Mouse (Mus musculus) right cerebral cortex, postnatal 4 days (tissue): ENCODE data around the gene Hnf4a.

ENCODE experiments used
- DNase-seq: peaks from one replicate; pipeline ENCODE4 v3.0.0-alpha.2; 2022

Hnf4a gene

DNA sequence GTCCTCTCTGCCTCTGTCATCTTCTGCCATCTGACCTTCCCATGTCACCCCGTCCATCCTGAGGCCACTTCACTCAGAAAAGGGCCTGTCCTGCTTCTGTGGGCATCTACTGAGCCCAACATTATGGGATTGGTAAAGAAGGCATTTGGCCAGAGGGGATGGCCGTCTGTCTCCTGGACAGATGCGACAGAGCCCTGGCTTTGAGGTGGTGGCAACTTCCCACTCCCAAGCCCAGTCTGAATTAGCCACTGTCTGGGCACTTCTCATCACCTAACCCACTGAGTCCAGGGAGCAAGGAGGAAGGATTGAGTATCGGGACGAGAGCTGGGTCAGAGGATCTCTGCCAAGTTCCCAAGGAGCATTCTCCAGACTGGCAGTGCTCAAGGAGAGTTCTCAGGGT, 14.6 kb upstream of the Hnf4a start, which contains the start of gene R3hdml:
Gene R3hdml (plus strand): TSS at position 301 of the 400 bp plus-strand sequence.
- no peak for DNase-seq

DNA sequence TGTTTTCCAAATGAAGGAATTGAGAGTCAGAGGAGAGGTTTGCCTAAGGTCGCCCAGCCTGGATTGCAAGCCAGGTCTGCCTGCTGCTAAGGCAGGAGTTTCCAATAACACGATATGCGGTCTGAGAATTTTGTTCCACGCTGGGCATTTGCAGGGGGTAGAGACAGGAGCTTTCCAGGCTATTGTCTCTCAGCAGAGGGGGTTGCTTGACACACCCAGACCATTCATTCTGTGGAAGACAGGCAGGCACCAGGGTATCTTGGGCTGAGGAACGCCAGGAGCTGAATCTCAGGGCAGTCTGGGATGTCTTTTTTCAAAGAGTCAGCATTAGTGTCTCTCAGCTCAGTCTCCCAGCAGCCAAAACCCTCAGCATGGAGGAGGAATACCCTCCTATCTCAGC, 13.6 kb upstream of the Hnf4a start:
- DNase-seq = no peak

DNA sequence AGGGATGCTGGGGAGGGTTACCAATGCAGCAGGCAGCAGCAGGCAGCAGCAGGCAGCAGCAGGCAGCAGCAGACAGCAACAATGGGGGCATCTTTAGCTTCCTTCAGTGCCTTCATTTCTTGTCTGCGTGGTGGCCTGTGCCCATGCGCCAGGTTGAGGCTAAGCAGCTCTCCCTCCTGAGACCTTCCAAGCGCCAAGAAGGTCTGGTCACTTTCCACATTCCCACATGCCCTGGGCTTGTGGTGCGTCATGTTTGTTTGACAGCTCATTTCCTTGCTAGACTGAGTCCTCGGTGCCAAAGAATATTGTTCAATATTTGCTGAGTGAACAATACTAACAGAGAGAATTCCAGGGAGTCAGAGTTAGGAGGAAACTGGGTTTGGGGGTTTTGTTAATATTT, 12.6 kb upstream of the Hnf4a start:
- no peak for DNase-seq

DNA sequence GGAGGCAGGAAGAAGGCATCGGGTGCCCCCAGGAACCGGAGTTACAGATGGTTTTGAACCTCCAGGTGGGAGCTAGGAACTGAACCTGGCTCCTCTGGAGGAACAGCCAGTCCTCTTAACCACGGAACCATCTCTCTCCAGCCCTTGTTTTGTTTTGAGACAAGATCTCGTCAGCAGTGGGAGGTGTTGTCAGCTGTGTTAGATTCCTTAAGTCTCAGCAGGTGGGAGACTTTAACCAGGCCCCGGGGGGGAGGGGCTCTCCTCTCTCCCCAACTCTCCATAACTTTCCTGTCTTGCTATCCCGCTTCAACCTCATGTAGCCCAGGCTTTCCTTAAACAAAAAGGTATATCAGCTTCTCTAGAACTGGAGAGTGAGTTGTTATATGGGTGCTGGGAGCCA, 12.2 kb upstream of the Hnf4a start:
- no peak for DNase-seq

DNA sequence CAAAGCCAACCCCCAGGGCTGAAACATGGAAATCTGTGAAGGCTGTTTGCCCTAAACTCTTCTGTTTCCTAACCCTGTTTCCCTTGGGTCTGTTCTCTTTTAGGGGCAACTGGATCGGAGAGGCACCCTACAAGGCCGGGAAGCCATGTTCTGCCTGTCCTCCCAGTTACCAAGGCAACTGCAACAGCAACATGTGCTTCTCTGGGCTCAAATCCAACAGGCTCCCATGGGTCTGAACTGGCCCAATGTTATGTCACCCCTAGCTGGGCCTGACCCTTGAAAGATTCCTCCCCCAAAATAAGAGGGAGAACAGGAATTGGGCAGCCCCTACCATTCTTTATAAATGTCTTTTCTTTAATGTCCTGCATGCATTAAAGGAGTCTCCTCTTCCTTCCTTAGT, 4.4 kb upstream of the Hnf4a start:
- DNase-seq = no peak

DNA sequence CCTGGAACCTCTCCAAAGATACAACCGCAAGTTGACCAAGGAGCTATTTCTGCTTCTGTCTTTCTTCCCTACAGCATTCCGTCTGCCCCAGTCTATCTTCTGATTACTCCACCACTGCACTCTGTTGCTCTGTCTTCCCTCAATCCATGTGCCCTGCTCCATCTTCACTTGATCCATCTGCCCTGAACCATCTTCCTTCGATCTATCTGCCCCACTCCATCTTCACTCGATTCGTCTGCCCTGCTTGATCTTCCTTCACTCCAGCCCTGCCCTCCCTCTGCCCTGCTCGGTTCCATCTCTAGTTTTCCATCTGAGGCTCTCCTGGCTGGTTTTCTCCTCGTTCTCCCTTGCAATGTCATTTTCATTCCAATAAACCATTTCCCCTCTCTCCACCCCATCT, 3.4 kb upstream of the Hnf4a start:
- no peak for DNase-seq

DNA sequence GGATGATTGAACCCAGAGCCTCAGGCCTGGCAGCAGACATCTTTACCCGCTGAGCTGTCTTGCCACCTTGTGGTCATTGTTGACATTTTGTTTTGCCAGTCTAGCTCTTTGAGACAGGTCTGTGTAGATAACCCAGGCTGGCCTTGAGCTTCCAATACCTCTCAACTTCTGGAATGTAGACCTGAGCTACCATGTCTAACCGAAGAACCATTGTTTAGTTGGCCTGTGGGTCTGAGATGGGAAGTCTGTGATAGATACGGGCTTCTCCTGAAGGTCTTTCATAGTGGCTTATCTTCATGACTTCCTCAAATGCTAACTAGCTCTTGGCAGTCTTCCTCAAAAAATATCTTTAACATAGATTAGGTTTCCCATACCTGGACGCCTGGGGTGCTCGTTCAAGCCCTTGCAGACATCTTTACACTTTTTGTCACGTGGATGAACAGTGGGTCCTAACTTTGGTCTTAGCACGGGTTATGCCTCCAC, 19.2 kb downstream of the Hnf4a start:
- no peak for DNase-seq

DNA sequence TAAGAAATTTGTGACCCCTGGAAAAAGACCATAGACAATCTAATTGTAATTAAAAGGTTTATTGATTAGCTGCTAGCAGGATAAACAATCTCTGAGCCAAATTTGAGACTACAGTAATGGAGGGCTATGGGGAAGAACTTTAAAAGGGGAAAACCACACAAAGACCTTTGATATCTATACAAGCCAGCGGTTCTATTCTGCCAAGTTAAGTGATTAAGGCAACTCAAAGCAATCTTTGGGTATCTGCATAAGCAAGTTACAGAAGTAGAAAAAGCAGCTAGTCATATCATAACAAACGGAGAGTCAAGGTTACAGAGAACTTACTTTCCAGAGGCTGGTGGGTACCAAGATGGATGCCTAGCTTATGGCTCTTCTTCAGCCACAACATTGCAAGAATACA, 20.9 kb downstream of the Hnf4a start:
- DNase-seq = no peak

DNA sequence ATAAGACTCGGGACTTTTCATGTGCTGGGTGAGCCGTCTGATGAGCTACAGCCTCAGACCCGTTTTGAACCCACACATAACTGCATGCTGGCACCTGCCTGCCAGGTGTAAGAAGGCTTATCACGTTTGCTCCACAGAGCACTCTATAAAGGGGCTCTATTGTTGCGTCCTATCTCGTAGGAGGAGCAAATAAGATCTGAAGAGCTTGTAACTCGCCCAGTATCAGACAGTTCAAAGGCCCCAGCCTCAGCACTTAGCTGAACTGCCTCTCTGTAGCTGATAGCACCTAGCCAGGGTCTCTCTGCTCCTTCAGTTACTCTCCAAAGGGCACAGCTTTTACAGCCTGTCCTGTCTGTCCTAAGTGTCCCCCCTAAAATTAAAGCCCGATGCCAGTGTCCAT, 23.8 kb downstream of the Hnf4a start:
- DNase-seq = no peak

DNA sequence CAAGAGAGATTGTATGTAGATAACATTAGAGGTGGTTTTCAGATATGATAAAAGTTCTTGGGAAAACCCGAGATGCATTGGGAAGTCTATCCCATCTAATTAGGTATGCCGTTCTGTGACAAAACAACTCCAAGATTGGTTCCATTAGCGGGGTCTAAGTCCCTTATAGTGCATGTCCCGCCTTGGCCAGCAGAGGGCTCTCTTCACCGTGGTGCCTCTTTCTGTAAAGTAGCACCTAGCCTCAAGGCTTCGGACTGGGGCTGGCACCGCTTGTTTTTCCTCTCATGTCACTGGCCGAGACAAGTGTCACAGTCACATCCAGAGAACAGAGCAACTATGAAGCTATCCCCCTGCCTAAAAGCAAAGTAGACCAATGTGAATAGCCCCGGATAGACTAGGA, 25.3 kb downstream of the Hnf4a start:
- peak; percentile 78 for DNase-seq

DNA sequence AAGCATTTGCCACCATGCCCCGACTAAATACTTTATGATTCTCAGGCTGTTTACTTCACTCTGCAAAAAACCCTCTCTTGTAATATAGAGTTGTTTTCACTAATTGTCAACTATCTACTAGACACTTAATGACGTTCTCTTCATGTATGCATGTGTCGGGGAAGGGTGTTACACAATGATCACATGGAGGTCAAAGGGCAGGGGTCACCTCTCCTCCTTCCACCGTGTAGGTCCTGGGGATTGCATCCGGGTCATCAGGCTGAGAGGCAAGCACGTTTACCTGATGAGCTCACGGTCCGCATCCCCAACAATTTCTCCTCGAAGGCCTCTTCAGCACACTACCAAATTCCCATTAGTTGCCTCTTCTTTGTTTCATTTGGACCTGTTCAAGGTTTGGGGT, 26.6 kb downstream of the Hnf4a start:
- no peak for DNase-seq

DNA sequence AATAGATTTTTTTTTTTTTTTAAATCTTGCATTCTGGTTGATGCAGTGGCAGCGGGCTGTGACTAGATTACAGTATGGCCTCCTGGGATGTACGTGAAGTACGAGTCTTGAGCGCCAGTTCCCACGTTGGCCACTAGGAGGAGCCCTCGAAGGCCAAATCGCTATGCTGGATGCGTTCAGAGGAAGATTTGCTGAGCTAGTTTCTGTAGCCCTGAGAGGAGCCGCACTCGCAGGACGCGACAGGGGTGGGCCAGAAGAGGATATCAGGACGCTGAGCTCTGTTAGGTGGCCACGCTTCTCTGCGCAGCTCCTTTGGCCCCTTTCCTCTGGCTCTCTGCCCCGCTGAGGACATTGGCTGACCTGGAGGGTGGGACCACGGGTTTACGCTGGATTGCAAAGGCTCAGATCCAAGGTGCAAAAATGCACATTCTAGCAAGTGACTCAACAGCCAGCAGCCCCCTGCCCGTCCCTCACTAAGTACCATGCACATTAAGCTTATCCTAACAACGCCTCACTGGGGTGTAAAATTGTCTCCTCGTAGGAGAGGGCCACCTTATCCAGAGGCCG, 28.4 kb downstream of the Hnf4a start:
- DNase-seq = peak; percentile 96

DNA sequence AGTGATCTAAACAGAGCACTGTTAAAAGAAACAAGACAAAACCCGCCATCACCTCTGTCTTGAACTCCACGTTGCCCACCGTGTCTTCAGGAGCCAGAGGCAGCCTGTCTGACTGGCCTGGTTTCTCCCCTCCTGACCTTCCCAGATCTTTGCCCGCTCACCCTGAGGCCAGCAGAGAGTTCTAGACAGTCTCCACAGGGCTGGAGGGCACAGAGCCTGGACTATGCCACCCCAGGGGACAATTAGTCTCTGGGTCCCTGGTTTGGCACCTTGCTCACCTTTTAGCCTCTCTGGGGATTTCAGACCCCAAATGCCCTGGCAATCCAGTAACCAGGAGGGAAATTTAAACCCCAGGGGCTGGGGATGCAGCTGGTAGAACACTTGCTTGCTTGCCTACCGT, 30.8 kb downstream of the Hnf4a start:
- DNase-seq = no peak

DNA sequence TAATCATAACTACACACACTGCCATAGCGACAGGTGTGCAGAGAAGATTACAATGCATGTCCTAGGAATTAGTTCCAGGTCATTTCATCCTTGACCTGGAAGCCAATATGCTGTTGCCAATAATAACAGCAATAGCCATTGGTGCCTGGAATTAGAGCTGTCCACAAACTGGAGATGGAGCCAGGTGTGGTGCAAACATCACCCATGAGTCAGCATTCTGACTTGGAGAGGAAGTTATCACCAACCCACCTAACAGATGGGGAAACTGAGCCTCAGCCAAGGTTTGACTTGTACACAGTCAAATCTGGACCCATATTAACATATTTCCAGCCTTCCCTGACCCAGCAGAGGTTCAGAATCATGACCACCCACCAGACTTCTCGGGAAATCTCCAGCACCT, 31.8 kb downstream of the Hnf4a start:
- no peak for DNase-seq

DNA sequence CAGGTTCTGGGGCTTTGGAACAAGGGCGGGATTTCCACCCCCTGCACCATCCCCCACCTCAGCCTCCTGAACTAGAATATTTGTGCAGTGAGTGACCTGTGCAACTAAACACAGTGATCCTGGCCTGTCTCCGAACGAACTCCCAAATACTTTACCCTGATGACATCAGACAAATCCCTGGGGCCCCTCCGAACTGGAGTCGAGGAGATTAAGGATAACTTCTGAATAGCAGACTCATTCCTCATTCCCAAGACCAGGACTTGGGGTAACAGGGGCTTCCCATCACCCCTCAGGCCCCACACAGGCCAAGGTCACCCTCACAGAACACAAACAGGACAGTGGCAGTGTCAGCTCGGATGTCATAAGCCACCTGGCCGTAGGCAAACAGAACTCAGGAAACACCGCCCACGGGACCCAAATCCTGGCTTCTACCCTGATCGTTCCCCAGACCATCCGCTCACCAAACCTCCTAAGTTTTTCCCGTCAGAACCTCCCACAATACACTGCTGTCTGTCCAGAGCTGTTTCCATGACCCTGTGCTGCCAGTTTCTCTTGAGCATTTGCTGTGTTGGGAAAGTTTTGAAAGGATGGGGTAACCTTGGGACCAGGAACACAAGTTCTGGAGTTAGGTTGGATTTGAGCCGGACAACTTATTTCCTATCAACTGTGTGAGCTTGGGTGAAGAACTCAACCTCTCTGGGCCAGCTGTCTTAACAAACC, 32.9 kb downstream of the Hnf4a start:
- no peak for DNase-seq

DNA sequence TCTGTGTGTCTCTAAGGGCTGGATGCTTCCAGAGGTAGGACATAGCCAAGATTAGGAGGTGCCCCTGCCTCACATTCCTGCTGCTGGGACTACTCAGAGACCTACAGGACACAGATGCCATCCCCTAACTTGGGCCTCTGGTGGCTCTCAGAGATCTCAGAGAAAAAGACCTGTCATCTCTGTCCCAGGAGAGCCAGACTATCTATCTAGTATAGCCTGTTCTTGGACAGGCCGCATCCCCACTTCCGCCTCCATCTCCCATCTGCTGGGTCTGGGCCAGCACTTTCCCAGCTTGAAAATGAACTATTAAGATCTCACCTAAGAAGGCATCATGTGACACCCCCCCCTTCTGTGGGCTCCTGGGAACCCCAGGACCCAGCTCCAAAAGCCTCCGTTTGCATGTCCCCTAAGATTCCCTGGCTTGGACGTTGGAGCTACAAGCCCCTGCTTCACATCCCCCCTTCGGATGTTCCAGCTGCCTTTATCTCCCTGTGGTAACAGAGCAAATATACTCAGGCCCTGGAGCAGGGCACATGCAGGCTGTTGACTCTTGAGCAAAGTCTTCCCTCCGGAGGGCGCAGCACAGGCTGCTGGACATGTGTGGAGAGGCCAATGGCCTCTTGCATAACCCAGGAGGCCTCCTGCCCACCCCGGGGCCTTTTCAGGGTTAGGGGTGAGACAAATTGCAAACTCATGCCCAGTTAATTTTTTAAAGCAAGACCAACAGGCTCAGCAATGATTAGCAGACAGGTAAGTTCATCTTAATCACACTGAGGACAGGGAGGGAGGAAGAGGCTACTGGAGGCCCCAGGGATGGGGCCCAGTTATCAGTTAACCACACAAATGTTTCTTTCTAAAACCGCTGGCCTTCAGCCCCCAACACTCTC, 33.9 kb downstream of the Hnf4a start:
- DNase-seq = no peak

DNA sequence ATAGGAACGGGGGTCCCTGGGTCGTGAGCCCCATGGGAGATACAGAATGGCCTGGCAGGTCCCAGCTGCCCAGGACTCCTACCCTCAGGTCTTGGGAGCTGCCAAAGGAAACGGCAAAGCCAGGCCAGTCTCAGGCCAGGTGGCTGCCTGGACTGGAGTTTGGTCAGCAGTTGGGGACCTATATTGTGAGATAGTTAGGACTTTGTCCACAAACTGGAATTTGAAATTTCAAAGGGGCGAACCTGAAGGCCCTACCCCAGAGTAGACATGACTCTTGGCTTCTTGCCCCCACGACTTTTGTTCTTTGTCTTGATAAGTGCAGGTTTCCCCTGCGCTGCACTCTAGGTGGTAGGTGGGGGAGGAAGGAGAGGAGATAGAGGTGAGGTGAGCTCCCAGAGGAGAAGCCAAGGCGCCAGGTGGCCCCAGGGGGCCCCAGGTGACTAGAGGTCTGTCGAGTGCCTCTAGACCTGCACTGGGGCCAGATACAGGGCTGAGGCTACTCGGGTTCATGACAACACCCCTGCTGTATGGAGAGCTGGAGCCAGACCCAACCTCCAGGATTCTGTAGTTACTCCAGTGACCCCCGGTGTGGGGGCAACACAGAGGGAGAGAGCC, 35.1 kb downstream of the Hnf4a start:
- no peak for DNase-seq

DNA sequence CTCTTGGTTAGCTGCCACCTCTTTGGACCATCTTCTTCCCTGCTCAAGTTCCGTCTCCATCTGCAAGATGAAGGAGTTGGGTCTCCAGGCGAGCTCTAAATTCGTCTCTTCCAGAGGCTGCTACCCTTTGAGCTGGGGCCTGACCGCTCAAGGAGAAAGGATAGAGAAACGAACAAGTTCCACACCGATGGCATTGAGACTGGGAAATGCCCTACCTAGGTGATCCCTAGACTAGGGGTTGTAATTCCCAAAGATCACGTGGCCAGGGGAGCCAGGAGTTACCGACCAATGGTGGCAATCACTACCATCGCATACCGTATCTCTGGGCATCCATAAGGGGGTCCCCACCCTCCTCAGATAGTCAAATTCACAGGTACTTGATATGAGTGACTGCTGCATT, 36.1 kb downstream of the Hnf4a start:
- DNase-seq = no peak

DNA sequence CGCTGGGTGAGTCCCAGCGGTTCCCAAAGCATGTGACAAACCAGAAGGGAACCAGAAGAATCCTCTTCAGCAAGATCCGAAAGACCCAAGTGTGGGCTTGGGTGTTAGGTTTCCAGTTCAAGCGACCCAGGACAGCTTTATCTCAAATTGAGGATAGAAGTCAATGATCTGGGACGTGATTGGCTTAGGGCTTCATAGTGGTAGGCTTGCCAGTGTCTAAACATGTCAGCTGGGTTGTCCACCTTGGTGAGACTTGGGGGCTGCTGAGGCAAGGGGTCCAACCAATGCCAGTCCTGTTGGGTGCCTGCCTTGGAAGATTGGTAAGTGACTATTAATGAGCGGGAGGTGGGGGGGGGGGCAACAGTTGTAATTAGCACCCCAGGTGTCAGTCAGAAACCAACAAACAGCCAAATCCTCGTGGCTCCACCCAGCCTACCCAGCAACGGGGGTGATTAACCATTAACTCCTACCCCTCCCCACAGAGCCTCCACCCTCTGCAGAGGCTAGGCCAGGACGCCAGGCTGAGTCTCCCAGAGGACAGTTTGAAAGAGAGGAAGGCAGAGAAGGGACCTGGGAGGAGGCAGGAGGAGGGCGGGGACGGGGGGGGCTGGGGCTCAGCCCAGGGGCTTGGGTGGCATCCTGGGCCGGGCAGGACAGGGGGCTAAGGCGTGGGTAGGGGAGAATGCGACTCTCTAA, 40.2 kb downstream of the Hnf4a start:
- no peak for DNase-seq

DNA sequence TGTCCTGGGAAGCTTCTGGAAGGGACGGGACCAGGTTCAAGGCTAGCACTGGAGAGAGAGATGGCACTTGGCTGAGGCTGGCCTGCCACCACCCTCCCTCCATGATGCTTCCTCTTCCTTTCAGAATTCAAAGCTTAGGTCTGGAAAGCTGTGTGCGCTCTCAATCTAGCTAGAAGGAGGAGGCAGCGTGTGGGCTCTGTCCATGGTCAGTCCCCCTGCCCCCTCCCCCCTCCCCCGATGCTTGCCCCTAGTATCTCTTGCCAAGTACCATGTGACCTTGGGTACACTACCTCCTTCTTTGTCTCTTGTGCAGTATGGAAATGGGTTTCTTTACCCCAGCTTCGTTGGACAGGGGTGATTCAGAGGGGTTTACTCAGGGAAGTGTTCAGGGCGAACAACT, 42.2 kb downstream of the Hnf4a start:
- no peak for DNase-seq

DNA sequence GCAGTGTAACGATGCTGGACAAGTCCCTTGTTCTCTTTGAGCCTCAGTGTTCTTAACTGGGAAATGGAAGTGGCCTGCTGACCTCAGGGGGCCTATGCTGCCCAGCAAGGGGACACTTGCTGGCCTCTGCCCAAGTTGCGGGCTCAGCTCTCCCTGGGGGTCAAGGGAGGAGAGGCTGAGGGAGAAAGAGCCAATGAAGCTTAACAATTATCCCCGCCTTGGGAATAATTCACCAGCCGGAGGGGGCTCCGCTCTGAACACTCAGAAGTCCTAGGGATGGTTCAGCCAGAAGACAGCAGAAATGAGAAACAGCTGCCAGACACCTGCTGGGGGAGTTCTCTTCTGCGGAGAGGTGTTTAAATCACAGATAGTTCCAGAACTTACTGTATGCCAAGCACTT, 43.2 kb downstream of the Hnf4a start:
- DNase-seq = no peak

DNA sequence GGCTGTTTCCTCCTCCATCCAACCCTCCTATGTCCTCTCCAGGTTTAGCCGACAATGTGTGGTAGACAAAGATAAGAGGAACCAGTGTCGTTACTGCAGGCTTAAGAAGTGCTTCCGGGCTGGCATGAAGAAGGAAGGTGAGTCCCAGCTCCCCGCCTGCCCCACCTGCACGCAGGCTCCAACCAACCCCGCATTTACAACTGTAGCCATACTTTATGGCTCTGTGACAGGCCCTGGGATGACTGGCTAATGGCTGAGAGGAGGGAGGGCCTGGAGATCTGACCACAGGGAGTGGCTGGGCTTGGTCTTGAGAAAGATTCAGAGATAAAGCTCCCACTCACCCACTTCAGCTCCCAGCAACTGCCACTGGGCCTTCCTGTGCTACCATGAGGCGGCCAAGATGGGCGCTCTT, 45.9 kb downstream of the Hnf4a start:
- DNase-seq = no peak
